Mouse (Mus musculus): Measurements from ENCODE around the gene Mtif3.

DNA sequence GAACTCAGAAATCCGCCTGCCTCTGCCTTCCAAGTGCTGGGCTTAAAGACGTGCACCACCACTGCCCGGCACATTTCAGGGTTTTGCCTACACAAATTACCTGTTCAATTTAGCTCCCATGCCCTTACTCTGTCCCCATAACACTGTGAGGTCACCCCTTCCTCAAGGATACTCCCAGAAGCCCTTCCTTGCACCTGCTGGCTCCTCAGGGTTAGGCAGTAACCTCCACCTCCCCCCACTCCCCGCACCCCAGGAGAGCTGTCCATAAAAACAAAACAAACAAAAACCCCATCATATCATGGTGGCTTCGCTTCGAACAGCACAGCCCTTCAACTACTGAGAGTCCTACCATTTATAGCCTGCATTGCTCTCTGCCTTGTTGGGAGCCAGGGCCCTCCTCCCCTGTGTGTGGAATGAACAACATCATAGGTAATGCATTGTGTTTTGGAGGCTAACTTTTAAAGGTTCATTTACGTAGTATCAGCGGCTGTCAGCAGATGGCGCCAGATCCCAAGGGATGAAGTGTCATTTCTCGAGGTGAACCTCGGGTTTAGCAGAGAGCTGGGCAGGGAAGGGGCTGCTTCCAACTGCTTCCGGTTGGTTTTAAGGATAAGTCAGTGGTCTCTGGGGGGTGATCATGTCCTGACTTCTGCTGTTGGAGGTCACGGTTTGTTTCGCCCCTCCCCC, 58.0 kb downstream of the Mtif3 start:
- TF ChIP-seq CTCF (IDR thresholded peaks at IDR 0.05; ENCODE audit: borderline replicate concordance, extremely low read depth, insufficient read depth, insufficient read length) (peak; percentile 91), POLR2A (IDR thresholded peaks at IDR 0.05; ENCODE audit: borderline replicate concordance, extremely low read depth, insufficient read depth, insufficient read length, poor library complexity, severe bottlenecking) (no peak)

Measured in brain, embryonic 14.5 days (tissue).